Mouse (Mus musculus): ENCODE results near the gene Ddc. TPM values are rescaled to one million over a fixed set of nuclear protein-coding genes. Genes with fewer than 3 reads are reported as not detected.
A peak's percentile ranks its signal among the peaks of the same experiment; 100 is the strongest.

The Ddc gene
- polyA plus RNA-seq, 1 experiment from 2014 or later = 112 TPM

DNA sequence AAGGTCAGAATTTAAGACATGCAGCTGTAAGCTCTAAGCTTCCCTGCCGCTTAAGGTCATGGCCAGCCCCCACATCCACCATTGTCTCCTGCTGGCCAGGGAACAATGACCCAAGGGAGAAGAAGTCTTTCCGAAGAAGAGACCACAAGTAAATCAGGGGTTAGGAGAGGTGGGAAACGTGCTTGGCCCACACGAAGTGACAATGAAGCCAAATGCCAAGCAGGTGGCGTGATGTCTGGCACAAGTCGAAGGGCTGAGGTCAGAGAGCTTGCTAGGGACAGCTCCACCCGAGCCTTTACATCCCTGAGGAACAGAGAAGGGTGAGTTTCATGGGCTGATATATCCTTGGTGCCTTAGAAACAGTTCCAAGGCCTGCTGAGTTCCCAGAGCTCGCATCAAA is 52.9 kb downstream of the Ddc start:
- no peak overlapping the region for H3K4me3 ChIP-seq (ENCODE audit: low read length)
- H3K9ac ChIP-seq (ENCODE audit: low read length) = peak overlapping the region; percentile 45
- WGBS = 73% methylated on average over 8 of the region's 8 CpGs
- no peaks in the 10 kb centered on the region for H3K27me3 ChIP-seq (ENCODE audit: control insufficient read depth, insufficient read depth, low read length)
- H3K4me2 ChIP-seq (ENCODE audit: low read depth, low read length) = no peak overlapping the region
- no peak for ATAC-seq (replicated peaks; ENCODE audit: extremely low read depth, insufficient read depth, low FRiP score)
- peaks cover 21% of the 10 kb centered on the region for H3K4me1 ChIP-seq (ENCODE audit: control insufficient read depth, insufficient read depth, low read length)
- H3K9me3 ChIP-seq (replicated peaks; ENCODE audit: control insufficient read depth, low read length) = no peaks in the 10 kb centered on the region
- H3K27ac ChIP-seq (ENCODE audit: low read length) = peak overlapping the region; percentile 83
- H3K36me3 ChIP-seq (ENCODE audit: control insufficient read depth, insufficient read depth) = no peaks in the 10 kb centered on the region

DNA sequence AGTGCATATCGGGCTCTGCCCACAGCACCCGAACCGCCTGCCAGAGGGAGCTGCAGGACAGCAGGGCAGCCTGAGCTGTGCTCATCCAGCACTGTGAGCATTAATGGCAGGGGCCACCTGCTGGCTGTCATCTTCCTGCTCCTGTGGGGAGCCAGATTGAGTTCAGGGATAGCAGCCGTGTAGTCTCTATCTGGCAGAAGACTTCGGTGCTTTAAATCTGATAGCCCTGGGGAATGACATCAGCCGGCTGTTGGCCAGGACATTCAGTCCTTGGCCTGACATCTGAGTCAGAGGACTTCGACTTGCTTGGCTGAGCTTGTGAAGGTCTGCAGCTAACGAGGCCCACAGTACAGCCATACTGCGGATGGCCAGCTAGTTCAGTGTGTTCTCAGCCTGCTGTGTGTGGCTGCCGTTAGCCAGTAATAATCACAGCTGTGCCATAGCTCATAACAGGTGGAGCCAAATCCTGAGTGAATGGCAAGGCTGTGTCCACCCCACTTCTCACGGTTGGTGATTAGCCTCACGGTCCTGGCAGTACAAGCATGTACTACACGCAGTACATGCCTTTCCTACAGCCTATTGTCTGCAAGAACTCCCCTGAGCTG is 53.5 kb downstream of the Ddc start:
- peak; percentile 89 for ATAC-seq (replicated peaks; ENCODE audit: extremely low read depth, insufficient read depth, low FRiP score)
- Histone ChIP-seq H3K27ac (ENCODE audit: low read length) (peak overlapping the region; percentile 83), H3K9ac (ENCODE audit: low read length) (peak overlapping the region; percentile 45), H3K4me3 (ENCODE audit: low read length) (no peak overlapping the region), H3K9me3 (replicated peaks; ENCODE audit: control insufficient read depth, low read length) (no peaks in the 10 kb centered on the region), H3K36me3 (ENCODE audit: control insufficient read depth, insufficient read depth) (no peaks in the 10 kb centered on the region), H3K4me2 (ENCODE audit: low read depth, low read length) (no peak overlapping the region), H3K27me3 (ENCODE audit: control insufficient read depth, insufficient read depth, low read length) (no peaks in the 10 kb centered on the region), H3K4me1 (ENCODE audit: control insufficient read depth, insufficient read depth, low read length) (peaks cover 19% of the 10 kb centered on the region)
- WGBS = 40% methylated on average over 13 of the region's 13 CpGs

GRCm38 (mm10) chr11:11841590-11841989 is 56.4 kb downstream of the Ddc start:
- 24% methylated on average over 4 of the region's 4 CpGs for WGBS
- Histone ChIP-seq H3K4me3 (ENCODE audit: low read length) (no peak overlapping the region), H3K4me2 (ENCODE audit: low read depth, low read length) (no peak overlapping the region), H3K27ac (ENCODE audit: low read length) (peak overlapping the region; percentile 41; the same call in 1 of the 2 replicates), H3K4me1 (ENCODE audit: control insufficient read depth, insufficient read depth, low read length) (peaks cover 33% of the 10 kb centered on the region), H3K9ac (ENCODE audit: low read length) (no peak overlapping the region), H3K27me3 (ENCODE audit: control insufficient read depth, insufficient read depth, low read length) (no peaks in the 10 kb centered on the region), H3K9me3 (replicated peaks; ENCODE audit: control insufficient read depth, low read length) (no peaks in the 10 kb centered on the region), H3K36me3 (ENCODE audit: control insufficient read depth, insufficient read depth) (no peaks in the 10 kb centered on the region)
- no peak for ATAC-seq (replicated peaks; ENCODE audit: extremely low read depth, insufficient read depth, low FRiP score)

DNA sequence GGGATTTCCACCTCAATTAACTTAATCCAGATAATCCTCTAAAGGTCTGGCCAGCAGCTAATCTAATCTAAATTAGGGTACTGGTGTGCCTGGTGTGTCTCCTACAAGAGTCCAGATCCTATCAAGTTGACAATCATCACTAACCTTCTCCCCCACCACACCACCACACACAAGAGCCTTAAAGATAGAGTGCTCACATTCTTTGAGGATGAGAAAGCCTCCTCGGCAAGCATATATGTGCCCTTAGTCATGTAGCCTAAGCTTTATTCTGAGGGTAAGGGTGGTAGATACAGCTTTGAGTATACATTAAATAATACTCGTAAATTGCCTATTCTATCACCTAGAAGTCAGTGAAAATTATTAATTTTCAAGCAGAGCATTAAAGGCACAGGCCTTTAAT is 57.2 kb downstream of the Ddc start:
- Histone ChIP-seq H3K4me3 (ENCODE audit: low read length) (no peak overlapping the region), H3K36me3 (ENCODE audit: control insufficient read depth, insufficient read depth) (no peaks in the 10 kb centered on the region), H3K4me2 (ENCODE audit: low read depth, low read length) (no peak overlapping the region), H3K9ac (ENCODE audit: low read length) (no peak overlapping the region), H3K4me1 (ENCODE audit: control insufficient read depth, insufficient read depth, low read length) (peaks cover 41% of the 10 kb centered on the region), H3K9me3 (replicated peaks; ENCODE audit: control insufficient read depth, low read length) (no peaks in the 10 kb centered on the region), H3K27ac (ENCODE audit: low read length) (0 out of 2 replicates have a peak overlapping the region, but pooled peaks have one; percentile 41), H3K27me3 (ENCODE audit: control insufficient read depth, insufficient read depth, low read length) (no peaks in the 10 kb centered on the region)
- ATAC-seq (replicated peaks; ENCODE audit: extremely low read depth, insufficient read depth, low FRiP score) = no peak
- WGBS = 45% methylated on average over 2 of the region's 2 CpGs

DNA sequence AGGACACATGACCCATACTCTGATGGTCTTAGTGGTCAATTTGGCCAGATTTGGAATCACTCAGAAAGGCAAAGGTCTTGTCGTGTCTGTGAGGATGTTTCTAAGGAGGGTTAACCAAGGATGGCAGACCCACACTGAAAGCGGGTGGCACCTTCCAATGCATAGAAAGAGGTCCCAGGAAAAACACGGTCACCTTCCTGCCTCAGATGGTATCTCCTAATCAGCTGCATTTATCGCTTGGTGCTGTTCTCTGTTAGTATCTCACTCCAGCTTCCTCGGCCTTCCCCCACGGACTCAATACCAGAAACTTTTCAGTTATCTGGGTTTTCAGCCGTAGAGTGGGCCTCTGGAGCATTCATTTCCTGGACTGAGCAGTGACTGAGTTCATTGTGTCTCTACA is 58.1 kb downstream of the Ddc start:
- ATAC-seq (replicated peaks; ENCODE audit: extremely low read depth, insufficient read depth, low FRiP score) = no peak
- peaks cover 42% of the 10 kb centered on the region for H3K4me1 ChIP-seq (ENCODE audit: control insufficient read depth, insufficient read depth, low read length)
- no peak overlapping the region for H3K4me3 ChIP-seq (ENCODE audit: low read length)
- no peak overlapping the region; the same call in 1 of the 2 replicates for H3K27ac ChIP-seq (ENCODE audit: low read length)
- H3K9ac ChIP-seq (ENCODE audit: low read length) = no peak overlapping the region
- H3K36me3 ChIP-seq (ENCODE audit: control insufficient read depth, insufficient read depth) = no peaks in the 10 kb centered on the region
- no peaks in the 10 kb centered on the region for H3K27me3 ChIP-seq (ENCODE audit: control insufficient read depth, insufficient read depth, low read length)
- no peak overlapping the region for H3K4me2 ChIP-seq (ENCODE audit: low read depth, low read length)
- H3K9me3 ChIP-seq (replicated peaks; ENCODE audit: control insufficient read depth, low read length) = no peaks in the 10 kb centered on the region
- 65% methylated on average over 7 of the region's 7 CpGs for WGBS

DNA sequence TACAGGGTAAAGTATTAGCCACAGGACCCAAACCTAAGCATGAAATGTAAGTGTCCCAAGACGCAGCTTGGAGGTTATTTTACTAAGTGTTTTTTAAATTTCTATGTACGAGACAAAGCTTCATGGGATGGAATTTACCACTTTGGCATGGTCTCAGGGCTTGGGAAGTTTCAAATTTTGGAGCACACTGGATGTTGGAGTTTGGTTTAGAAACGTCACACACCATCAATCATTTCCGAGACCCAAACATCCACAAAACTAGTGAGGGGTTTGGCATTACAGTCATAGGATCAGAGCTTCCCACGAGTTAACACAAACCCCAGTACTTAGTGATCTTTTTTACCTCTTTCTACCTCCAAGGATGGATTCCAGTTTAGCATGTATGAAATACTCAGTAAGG is 60.6 kb downstream of the Ddc start:
- no peaks in the 10 kb centered on the region for H3K36me3 ChIP-seq (ENCODE audit: control insufficient read depth, insufficient read depth)
- ATAC-seq (replicated peaks; ENCODE audit: extremely low read depth, insufficient read depth, low FRiP score) = no peak
- WGBS = 65% methylated on average over 5 of the region's 5 CpGs
- no peaks in the 10 kb centered on the region for H3K27me3 ChIP-seq (ENCODE audit: control insufficient read depth, insufficient read depth, low read length)
- H3K27ac ChIP-seq (ENCODE audit: low read length) = peak overlapping the region; percentile 86
- no peaks in the 10 kb centered on the region for H3K9me3 ChIP-seq (replicated peaks; ENCODE audit: control insufficient read depth, low read length)
- peaks cover 44% of the 10 kb centered on the region for H3K4me1 ChIP-seq (ENCODE audit: control insufficient read depth, insufficient read depth, low read length)
- no peak overlapping the region for H3K4me2 ChIP-seq (ENCODE audit: low read depth, low read length)
- no peak overlapping the region for H3K4me3 ChIP-seq (ENCODE audit: low read length)
- no peak overlapping the region; the same call in 1 of the 2 replicates for H3K9ac ChIP-seq (ENCODE audit: low read length)

DNA sequence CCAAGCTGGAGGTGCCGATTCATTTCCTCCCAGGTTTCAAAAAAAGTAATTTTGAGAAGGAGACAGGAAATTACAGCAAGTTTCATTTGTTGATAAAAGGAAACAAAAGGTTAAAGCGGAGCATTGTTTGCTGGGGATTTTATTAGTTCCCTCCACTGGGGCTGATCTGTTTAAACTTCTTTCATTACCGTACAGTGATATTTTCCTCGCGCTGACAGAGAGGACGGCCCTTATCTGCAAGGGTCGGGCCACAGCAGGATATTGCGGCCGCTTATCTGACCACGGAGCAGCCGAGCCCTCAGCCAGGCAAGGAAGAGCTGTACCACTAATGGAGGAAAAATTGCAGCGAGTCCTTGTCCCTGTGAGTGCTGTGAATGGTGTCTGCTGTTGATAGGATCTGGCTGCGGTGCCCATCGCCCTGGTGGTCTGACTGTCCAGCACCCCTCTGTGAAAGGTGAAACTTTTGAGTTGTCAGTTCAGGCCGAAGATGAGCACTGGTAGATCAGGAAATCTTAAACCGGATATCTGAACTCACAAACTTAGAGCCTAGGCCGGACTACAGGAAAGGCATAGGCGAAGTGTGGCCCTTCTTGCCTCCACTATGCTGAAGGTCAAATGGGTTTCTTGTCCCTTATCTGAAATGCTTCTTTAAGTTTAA is 61.1 kb downstream of the Ddc start:
- Histone ChIP-seq H3K4me2 (ENCODE audit: low read depth, low read length) (peak overlapping the region; percentile 58), H3K9ac (ENCODE audit: low read length) (peak overlapping the region; percentile 70), H3K9me3 (replicated peaks; ENCODE audit: control insufficient read depth, low read length) (no peaks in the 10 kb centered on the region), H3K27me3 (ENCODE audit: control insufficient read depth, insufficient read depth, low read length) (no peaks in the 10 kb centered on the region), H3K4me1 (ENCODE audit: control insufficient read depth, insufficient read depth, low read length) (peaks cover 49% of the 10 kb centered on the region), H3K4me3 (ENCODE audit: low read length) (peak overlapping the region; percentile 31), H3K36me3 (ENCODE audit: control insufficient read depth, insufficient read depth) (no peaks in the 10 kb centered on the region), H3K27ac (ENCODE audit: low read length) (peak overlapping the region; percentile 86)
- peak; percentile 80 for ATAC-seq (replicated peaks; ENCODE audit: extremely low read depth, insufficient read depth, low FRiP score)
- 9% methylated on average over 18 of the region's 18 CpGs for WGBS

DNA sequence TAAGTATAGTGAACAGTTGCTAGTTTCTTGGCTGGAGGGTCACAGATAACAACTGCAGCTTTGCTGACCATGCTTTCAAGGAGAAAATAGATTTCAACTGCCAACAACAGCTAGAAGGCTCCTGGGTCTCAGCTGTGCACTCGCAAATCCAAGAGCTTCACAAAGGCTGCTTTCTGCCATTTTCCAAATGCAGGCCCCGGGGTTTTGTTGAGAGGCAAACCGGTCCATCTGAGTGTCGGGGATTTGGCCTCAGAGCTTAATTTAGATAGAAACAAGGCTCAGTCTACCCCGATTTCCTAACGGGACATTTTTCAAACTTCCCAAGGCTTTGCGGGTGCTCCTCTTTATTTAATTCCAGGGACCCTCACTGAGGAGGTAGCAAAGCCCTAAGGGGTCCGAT is 61.7 kb downstream of the Ddc start:
- H3K27ac ChIP-seq (ENCODE audit: low read length) = peak overlapping the region; percentile 86
- H3K27me3 ChIP-seq (ENCODE audit: control insufficient read depth, insufficient read depth, low read length) = no peaks in the 10 kb centered on the region
- H3K36me3 ChIP-seq (ENCODE audit: control insufficient read depth, insufficient read depth) = no peaks in the 10 kb centered on the region
- ATAC-seq (replicated peaks; ENCODE audit: extremely low read depth, insufficient read depth, low FRiP score) = no peak
- H3K9me3 ChIP-seq (replicated peaks; ENCODE audit: control insufficient read depth, low read length) = no peaks in the 10 kb centered on the region
- peak overlapping the region; percentile 31 for H3K4me3 ChIP-seq (ENCODE audit: low read length)
- H3K4me1 ChIP-seq (ENCODE audit: control insufficient read depth, insufficient read depth, low read length) = peaks cover 47% of the 10 kb centered on the region
- H3K4me2 ChIP-seq (ENCODE audit: low read depth, low read length) = peak overlapping the region; percentile 58
- H3K9ac ChIP-seq (ENCODE audit: low read length) = peak overlapping the region; percentile 70
- 16% methylated on average over 8 of the region's 8 CpGs for WGBS

DNA sequence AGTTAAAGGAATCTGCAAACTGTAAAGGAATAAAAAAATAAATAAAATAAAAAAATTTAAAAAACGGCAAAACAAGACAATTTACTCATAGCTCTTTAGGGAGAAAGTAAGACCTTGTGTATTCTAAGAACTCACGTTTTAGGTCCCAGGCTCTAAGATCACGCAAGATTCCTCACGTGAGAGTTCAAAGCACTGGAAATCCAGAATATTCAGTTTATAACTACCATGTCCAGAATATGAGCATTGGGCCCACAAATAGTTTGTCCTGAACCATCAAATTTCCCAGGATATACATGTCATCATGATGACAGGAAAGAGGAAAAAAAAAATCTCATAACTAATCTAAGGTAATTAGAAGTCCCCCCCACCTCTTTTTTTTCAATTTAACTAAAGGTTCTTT is 62.2 kb downstream of the Ddc start:
- Histone ChIP-seq H3K4me1 (ENCODE audit: control insufficient read depth, insufficient read depth, low read length) (peaks cover 49% of the 10 kb centered on the region), H3K9me3 (replicated peaks; ENCODE audit: control insufficient read depth, low read length) (no peaks in the 10 kb centered on the region), H3K4me2 (ENCODE audit: low read depth, low read length) (no peak overlapping the region), H3K4me3 (ENCODE audit: low read length) (no peak overlapping the region), H3K27me3 (ENCODE audit: control insufficient read depth, insufficient read depth, low read length) (no peaks in the 10 kb centered on the region), H3K9ac (ENCODE audit: low read length) (peak overlapping the region; percentile 49), H3K36me3 (ENCODE audit: control insufficient read depth, insufficient read depth) (no peaks in the 10 kb centered on the region), H3K27ac (ENCODE audit: low read length) (peak overlapping the region; percentile 86)
- ATAC-seq (replicated peaks; ENCODE audit: extremely low read depth, insufficient read depth, low FRiP score) = no peak
- WGBS = 75% methylated on average over 4 of the region's 4 CpGs

All from heart, embryonic 16.5 days (tissue).